Mouse (Mus musculus) testis, adult 2 months (tissue): ENCODE data around the gene Evi2b. TPM values are rescaled to one million over a fixed set of nuclear protein-coding genes. Genes with fewer than 3 reads are reported as not detected.

ENCODE experiments used
- H3K27ac ChIP-seq: fragments of 200-500 bp; 2 replicates; pipeline ENCODE4 v1.5.1; 2012; ENCODE audit warnings: low read depth, low read length; ENCODE audit not compliant: control insufficient read depth, insufficient read depth
- H3K27me3 ChIP-seq: fragments of 200-500 bp; 2 replicates; pipeline ENCODE4 v1.6.1; 2012; ENCODE audit warnings: mild to moderate bottlenecking, low read length, moderate library complexity; ENCODE audit not compliant: control insufficient read depth, insufficient read depth
- H3K36me3 ChIP-seq: fragments of 200-500 bp; 2 replicates; pipeline ENCODE4 v1.6.1; 2012; ENCODE audit warnings: mild to moderate bottlenecking, low read length; ENCODE audit not compliant: control insufficient read depth, insufficient read depth
- H3K4me1 ChIP-seq: fragments of 200-500 bp; 2 replicates; pipeline ENCODE4 v1.6.1; 2012; ENCODE audit warnings: low read length; ENCODE audit not compliant: control insufficient read depth, insufficient read depth
- H3K4me3 ChIP-seq: fragments of 200-500 bp; 2 replicates; pipeline ENCODE4 v1.5.1; 2012; ENCODE audit warnings: low read depth, mild to moderate bottlenecking, low read length, moderate library complexity, mixed read lengths; ENCODE audit not compliant: control insufficient read depth
- CTCF ChIP-seq: fragments of 200-500 bp; IDR thresholded peaks from 2 replicates; pipeline ENCODE4 v1.5.1; 2012; ENCODE audit warnings: low read depth, mild to moderate bottlenecking, inconsistent platforms, low read length, moderate library complexity; ENCODE audit not compliant: control insufficient read depth, insufficient read depth, insufficient replicate concordance
- POLR2A ChIP-seq: fragments of 200-500 bp; IDR thresholded peaks from 2 replicates; pipeline ENCODE4 v1.6.1; 2012; ENCODE audit warnings: low read depth, mild to moderate bottlenecking, inconsistent platforms, low read length, moderate library complexity; ENCODE audit not compliant: control insufficient read depth
- polyA plus RNA-seq: library from polyadenylated mRNA; depleted of rRNA; stranded (reverse); fragments of >200 nt; gene quantifications from 2 replicates; pipeline ENCODE4 v1.2.3, GENCODE M21; 2012; rRNA removed

Evi2b gene
- 0.06 and 0.23 TPM in 2 replicates for polyA plus RNA-seq

DNA sequence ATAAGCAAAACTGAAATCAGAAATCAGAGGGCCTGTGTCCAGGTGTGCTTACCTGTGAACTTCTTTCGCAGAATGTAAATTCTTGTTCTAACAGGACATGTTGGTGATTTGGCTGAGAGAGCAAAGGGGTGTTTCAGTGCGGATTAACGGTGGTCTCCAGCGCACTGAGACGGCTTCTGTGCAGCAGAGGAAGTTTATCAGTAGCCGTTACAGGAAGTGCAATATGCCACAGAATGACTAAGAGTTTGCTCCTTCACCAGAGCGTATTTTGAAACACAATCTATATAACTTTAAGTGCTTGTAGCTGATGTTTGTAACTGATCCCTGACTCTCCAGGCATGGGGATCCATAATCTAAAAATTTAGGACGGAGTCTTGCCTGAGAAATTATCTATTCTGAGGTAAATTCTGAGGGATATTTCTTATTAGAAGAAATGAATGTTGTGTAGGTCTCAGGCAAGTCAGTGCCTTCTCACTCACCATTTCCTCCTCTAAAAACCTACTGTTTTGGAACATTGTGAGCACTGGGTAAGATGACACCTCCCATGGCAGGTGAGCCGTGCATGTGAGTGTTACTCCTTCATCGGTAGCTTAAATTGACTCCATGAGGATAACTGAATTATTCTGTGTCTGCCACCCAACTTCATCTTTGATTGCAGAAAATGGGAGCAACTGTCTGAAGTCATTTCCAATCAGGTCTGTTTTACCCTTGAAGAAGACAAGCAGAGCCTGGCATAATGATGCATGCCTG is at the start of gene Evi2b:
Gene Evi2b, minus strand, starts transcription at position 203 of the 750 bp plus-strand sequence.
- Histone ChIP-seq H3K27me3 (no peaks in the 10 kb centered on the region), H3K27ac (no peak within 1 kb of the TSS)

DNA sequence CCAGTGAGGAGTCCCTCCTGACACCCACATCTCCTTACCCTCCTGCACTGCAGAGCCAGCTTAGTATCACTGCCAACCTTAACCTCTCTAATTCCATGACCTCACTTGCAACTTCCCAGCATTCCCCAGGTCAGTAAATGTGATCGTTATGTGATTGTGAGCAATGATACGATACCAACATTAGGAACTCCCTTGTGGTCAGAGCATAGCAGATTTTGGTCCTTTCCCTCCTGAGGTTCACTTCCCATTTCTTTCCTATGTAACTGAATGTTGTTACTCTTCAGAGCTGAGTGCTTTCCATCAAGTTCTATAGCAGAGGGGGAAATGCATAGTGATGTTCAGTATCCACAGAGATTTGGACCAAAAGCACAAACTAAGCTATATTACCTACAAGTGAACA is 46.8 kb upstream of the Evi2b start:
- TF ChIP-seq CTCF = no peak
- no peak for TF ChIP-seq POLR2A
- Histone ChIP-seq H3K4me1 (no peaks in the 10 kb centered on the region), H3K27me3 (no peaks in the 10 kb centered on the region), H3K4me3 (no peak overlapping the region), H3K36me3 (peaks cover 3% of the 10 kb centered on the region), H3K27ac (no peak overlapping the region)

More for the DNA sequence above, at the start of gene Evi2b:
- no peak for TF ChIP-seq CTCF
- TF ChIP-seq POLR2A = no peak
- no peak within 1 kb of the TSS for H3K4me3 ChIP-seq
- no peaks in the 10 kb centered on the region for H3K4me1 ChIP-seq
- no peaks in the 10 kb centered on the region for H3K36me3 ChIP-seq

DNA sequence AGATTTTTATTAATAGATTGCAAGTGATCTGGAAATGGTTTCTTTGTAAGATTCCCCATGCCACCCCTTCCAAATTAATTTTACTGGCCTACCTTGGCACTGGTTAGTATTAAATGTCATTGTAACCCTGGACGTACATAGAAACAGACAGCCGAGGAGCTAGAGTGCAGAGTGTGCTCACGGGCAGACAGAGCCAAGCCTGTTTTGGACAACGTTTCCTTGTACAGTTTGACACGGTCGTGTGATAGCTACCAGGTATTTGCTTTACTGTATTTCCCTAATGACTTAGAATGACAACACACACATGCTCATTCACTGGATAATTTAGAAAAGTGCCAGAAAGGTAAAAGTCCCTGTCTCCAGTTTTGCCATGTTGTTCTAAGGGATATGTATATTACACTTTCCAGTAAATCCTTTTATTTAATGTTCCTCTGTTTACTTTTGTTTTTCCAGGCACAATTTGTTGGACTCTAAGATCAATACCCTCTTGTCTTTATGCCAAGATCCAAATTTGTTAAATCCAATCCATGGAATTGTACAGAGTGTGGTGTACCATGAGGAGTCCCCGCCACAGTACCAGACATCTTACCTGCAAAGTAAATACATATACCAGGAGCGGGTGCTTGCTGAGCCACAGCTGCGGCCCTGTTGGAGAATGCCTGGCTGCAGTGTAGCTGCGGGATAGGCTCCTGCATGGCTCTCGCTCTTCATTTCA is 44.8 kb upstream of the Evi2b start:
- peaks cover 3% of the 10 kb centered on the region for H3K36me3 ChIP-seq

DNA sequence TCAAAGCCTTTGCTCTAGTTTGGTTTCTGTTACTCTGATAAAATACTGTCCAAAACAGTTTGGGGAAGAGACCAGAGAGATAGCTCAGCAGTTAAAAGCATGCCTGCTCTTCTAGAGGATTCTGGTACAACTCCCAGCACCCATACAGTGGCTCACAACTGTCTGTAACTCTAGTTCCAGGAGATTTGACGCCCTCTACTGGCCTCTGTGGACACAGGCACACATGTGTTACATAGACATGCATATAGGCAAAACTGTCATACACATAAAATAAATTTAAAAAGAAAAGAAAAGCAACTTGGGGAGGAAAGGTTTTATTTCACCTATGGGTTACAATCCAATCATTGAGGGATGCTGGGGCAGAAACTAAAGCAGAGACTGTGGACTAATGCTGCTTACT is 43.4 kb upstream of the Evi2b start:
- Histone ChIP-seq H3K27me3 (no peaks in the 10 kb centered on the region), H3K4me1 (no peaks in the 10 kb centered on the region), H3K4me3 (no peak overlapping the region), H3K27ac (no peak overlapping the region), H3K36me3 (peaks cover 3% of the 10 kb centered on the region)
- TF ChIP-seq CTCF (no peak), POLR2A (no peak)

More for the DNA sequence above, 44.8 kb upstream of the Evi2b start:
- H3K27ac ChIP-seq = no peak overlapping the region
- H3K27me3 ChIP-seq = no peaks in the 10 kb centered on the region
- H3K4me1 ChIP-seq = no peaks in the 10 kb centered on the region
- H3K4me3 ChIP-seq = no peak overlapping the region
- TF ChIP-seq POLR2A (no peak), CTCF (no peak)

DNA sequence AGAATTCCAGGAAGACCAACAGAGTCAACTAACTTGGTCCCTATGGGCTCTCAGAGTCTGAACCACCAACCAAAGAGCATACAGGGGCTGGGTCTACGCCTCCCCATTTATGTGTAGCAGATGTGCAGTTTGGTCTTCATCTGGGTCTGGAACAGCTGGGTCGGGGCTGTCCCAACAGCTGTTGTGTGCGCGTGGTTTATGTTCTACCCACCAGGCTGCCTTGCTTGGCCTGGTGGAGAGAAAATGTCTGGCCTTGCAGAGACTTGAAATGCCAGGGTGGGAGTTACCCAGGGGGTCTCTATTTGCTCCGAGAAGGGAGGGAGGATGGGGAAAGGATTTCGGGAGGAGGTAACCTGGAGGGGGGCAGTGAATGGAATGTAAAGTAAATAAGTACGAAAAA is 39.9 kb upstream of the Evi2b start:
- Histone ChIP-seq H3K4me3 (no peak overlapping the region), H3K36me3 (no peaks in the 10 kb centered on the region; the same call in 1 of the 2 replicates), H3K27me3 (no peaks in the 10 kb centered on the region), H3K27ac (no peak overlapping the region), H3K4me1 (no peaks in the 10 kb centered on the region)
- no peak for TF ChIP-seq CTCF
- no peak for TF ChIP-seq POLR2A

DNA sequence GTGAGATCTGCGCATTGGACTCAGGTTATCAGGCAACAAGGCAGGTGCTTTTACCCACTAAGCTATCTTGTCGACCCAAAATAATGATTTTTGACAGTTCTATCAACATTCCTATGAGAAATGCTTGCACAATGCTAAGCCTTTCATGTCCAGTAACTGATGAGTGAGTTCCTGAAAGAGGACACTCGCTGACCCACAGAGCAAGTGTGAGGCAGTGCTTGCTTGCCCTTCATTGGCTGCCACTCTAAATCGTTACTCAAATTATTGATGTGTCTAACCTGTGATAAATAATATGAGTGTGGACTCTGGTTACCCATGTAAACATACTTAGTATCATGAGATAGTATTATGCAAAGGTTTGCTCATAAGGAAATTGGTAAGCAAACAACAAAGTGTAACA is 37.0 kb upstream of the Evi2b start:
- TF ChIP-seq CTCF (no peak), POLR2A (no peak)
- Histone ChIP-seq H3K4me3 (no peak overlapping the region), H3K27me3 (no peaks in the 10 kb centered on the region), H3K36me3 (no peaks in the 10 kb centered on the region; the same call in 1 of the 2 replicates), H3K27ac (no peak overlapping the region), H3K4me1 (no peaks in the 10 kb centered on the region)

DNA sequence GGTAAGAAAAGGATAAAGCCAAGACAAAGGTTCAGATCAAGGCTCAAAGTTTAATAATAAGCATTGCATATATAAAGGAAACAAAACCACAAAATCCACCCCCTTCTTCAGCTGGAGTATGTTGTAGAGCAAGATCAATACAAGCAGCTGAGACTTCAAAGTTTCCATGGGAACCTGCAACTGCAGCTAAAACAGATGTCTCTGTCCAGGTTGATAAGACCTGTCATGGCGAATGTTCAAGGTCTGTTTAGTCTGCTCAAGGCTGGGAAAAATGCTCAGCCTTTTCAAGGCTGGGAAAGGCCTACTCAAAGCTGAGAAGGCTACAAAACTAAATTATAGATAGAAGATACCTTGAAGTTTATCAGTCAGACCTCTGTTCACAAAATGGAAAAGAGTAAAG is 29.1 kb upstream of the Evi2b start:
- peaks cover under 1% of the 10 kb centered on the region for H3K36me3 ChIP-seq
- H3K4me1 ChIP-seq = no peaks in the 10 kb centered on the region
- no peak for TF ChIP-seq CTCF
- no peak for TF ChIP-seq POLR2A
- no peak overlapping the region for H3K4me3 ChIP-seq
- no peak overlapping the region for H3K27ac ChIP-seq
- H3K27me3 ChIP-seq = no peaks in the 10 kb centered on the region
